Mouse (Mus musculus): ENCODE measurements at regions not wholly inside any gene's neighbourhood (a gene's known extent, or its start where the extent isn't known, plus 50 kb on each side); places are given as distances from the start of the nearest gene placed in this dataset.

- Histone ChIP-seq H3K27me3 (no peaks in the 10 kb centered on the region), H3K4me2 (no peak overlapping the region), H3K9ac (no peak overlapping the region), H3K4me1 (no peaks in the 10 kb centered on the region), H3K27ac (no peak overlapping the region), H3K9me3 (replicated peaks) (no peaks in the 10 kb centered on the region), H3K36me3 (no peaks in the 10 kb centered on the region), H3K4me3 (replicated peaks) (no peak overlapping the region)
- WGBS, result 88% methylated on average over 4 of the region's 4 CpGs
- no peak for ATAC-seq (replicated peaks; ENCODE audit: low FRiP score)
These were observed 164.5 kb upstream of the Rnd3 start for GRCm38 (mm10) chr2:51313414-51313813.

GRCm38 (mm10) chr2:51306257-51306656 is 157.3 kb upstream of the Rnd3 start:
- no peak for ATAC-seq (replicated peaks; ENCODE audit: low FRiP score)
- 73% methylated on average over 1 of the region's 1 CpGs for WGBS
- H3K9me3 ChIP-seq (replicated peaks), result no peaks in the 10 kb centered on the region
- 0 out of 2 replicates have a peak, but pooled peaks cover 2% of the 10 kb centered on the region for H3K4me1 ChIP-seq
- no peak overlapping the region for H3K9ac ChIP-seq
- H3K4me3 ChIP-seq (replicated peaks), result no peak overlapping the region
- no peaks in the 10 kb centered on the region for H3K27me3 ChIP-seq
- no peaks in the 10 kb centered on the region for H3K36me3 ChIP-seq
- H3K27ac ChIP-seq, result no peak overlapping the region
- H3K4me2 ChIP-seq, result no peak overlapping the region

- 37% methylated on average over 6 of the region's 6 CpGs for WGBS
- Histone ChIP-seq H3K4me2 (no peak overlapping the region), H3K4me3 (replicated peaks) (no peak overlapping the region), H3K27me3 (no peaks in the 10 kb centered on the region), H3K27ac (no peak overlapping the region), H3K36me3 (no peaks in the 10 kb centered on the region), H3K9me3 (replicated peaks) (no peaks in the 10 kb centered on the region), H3K9ac (no peak overlapping the region), H3K4me1 (0 out of 2 replicates have a peak, but pooled peaks cover 2% of the 10 kb centered on the region)
- 0 out of 2 replicates have a peak, but pooled peaks have one; percentile 46 for ATAC-seq (replicated peaks; ENCODE audit: low FRiP score)
These were observed 156.5 kb upstream of the Rnd3 start for GRCm38 (mm10) chr2:51305411-51305810.

- H3K27me3 ChIP-seq, result no peaks in the 10 kb centered on the region
- no peaks in the 10 kb centered on the region for H3K9me3 ChIP-seq (replicated peaks)
- no peak overlapping the region for H3K4me2 ChIP-seq
- WGBS, result 73% methylated on average over 6 of the region's 6 CpGs
- no peak overlapping the region for H3K27ac ChIP-seq
- no peak overlapping the region for H3K4me3 ChIP-seq (replicated peaks)
- no peaks in the 10 kb centered on the region for H3K36me3 ChIP-seq
- ATAC-seq (replicated peaks; ENCODE audit: low FRiP score), result no peak
- no peak overlapping the region for H3K9ac ChIP-seq
- 0 out of 2 replicates have a peak, but pooled peaks cover 2% of the 10 kb centered on the region for H3K4me1 ChIP-seq
These were observed 155.8 kb upstream of the Rnd3 start for GRCm38 (mm10) chr2:51304694-51305093.

GRCm38 (mm10) chr2:51290659-51291260 is 141.8 kb upstream of the Rnd3 start:
- H3K4me3 ChIP-seq (replicated peaks), result no peak overlapping the region
- H3K36me3 ChIP-seq, result no peaks in the 10 kb centered on the region
- H3K27ac ChIP-seq, result 0 out of 2 replicates have a peak overlapping the region, but pooled peaks have one; percentile 27
- peak; percentile 52; the same call in 1 of the 2 replicates for ATAC-seq (replicated peaks; ENCODE audit: low FRiP score)
- no peaks in the 10 kb centered on the region for H3K27me3 ChIP-seq
- no peak overlapping the region for H3K9ac ChIP-seq
- 44% methylated on average over 5 of the region's 5 CpGs for WGBS
- no peaks in the 10 kb centered on the region for H3K9me3 ChIP-seq (replicated peaks)
- no peak overlapping the region for H3K4me2 ChIP-seq
- H3K4me1 ChIP-seq, result peaks cover 6% of the 10 kb centered on the region; the same call in 1 of the 2 replicates

- no peaks in the 10 kb centered on the region for H3K27me3 ChIP-seq
- H3K4me3 ChIP-seq (replicated peaks), result no peak overlapping the region
- H3K4me2 ChIP-seq, result no peak overlapping the region
- no peak overlapping the region for H3K9ac ChIP-seq
- H3K4me1 ChIP-seq, result peaks cover 6% of the 10 kb centered on the region; the same call in 1 of the 2 replicates
- ATAC-seq (replicated peaks; ENCODE audit: low FRiP score), result no peak
- no peaks in the 10 kb centered on the region for H3K9me3 ChIP-seq (replicated peaks)
- H3K27ac ChIP-seq, result no peak overlapping the region
- H3K36me3 ChIP-seq, result no peaks in the 10 kb centered on the region
- WGBS, result 83% methylated on average over 3 of the region's 3 CpGs
These were observed 139.8 kb upstream of the Rnd3 start for GRCm38 (mm10) chr2:51288678-51289077.

GRCm38 (mm10) chr2:51285632-51286031 is 136.7 kb upstream of the Rnd3 start:
- Histone ChIP-seq H3K27ac (no peak overlapping the region), H3K9ac (no peak overlapping the region), H3K9me3 (replicated peaks) (no peaks in the 10 kb centered on the region), H3K36me3 (no peaks in the 10 kb centered on the region), H3K27me3 (no peaks in the 10 kb centered on the region), H3K4me1 (peaks cover 2% of the 10 kb centered on the region; the same call in 1 of the 2 replicates), H3K4me2 (no peak overlapping the region), H3K4me3 (replicated peaks) (no peak overlapping the region)
- no peak for ATAC-seq (replicated peaks; ENCODE audit: low FRiP score)
- WGBS, result 60% methylated on average over 1 of the region's 1 CpGs

GRCm38 (mm10) chr2:51284781-51285225 is 135.9 kb upstream of the Rnd3 start:
- Histone ChIP-seq H3K4me3 (replicated peaks) (no peak overlapping the region), H3K27me3 (no peaks in the 10 kb centered on the region), H3K36me3 (no peaks in the 10 kb centered on the region), H3K4me2 (no peak overlapping the region), H3K9ac (no peak overlapping the region), H3K27ac (no peak overlapping the region), H3K4me1 (no peaks in the 10 kb centered on the region), H3K9me3 (replicated peaks) (no peaks in the 10 kb centered on the region)
- WGBS, result 64% methylated on average over 4 of the region's 4 CpGs
- 0 out of 2 replicates have a peak, but pooled peaks have one; percentile 33 for ATAC-seq (replicated peaks; ENCODE audit: low FRiP score)

- H3K4me3 ChIP-seq (replicated peaks), result no peak overlapping the region
- no peaks in the 10 kb centered on the region for H3K4me1 ChIP-seq
- no peaks in the 10 kb centered on the region for H3K36me3 ChIP-seq
- no peaks in the 10 kb centered on the region for H3K9me3 ChIP-seq (replicated peaks)
- no peak overlapping the region for H3K4me2 ChIP-seq
- no peak for ATAC-seq (replicated peaks; ENCODE audit: low FRiP score)
- no peak overlapping the region for H3K27ac ChIP-seq
- no peak overlapping the region for H3K9ac ChIP-seq
- 66% methylated on average over 5 of the region's 5 CpGs for WGBS
- H3K27me3 ChIP-seq, result no peaks in the 10 kb centered on the region
These were observed 130.6 kb upstream of the Rnd3 start for GRCm38 (mm10) chr2:51279396-51280045.

- Histone ChIP-seq H3K4me2 (no peak overlapping the region), H3K9ac (no peak overlapping the region), H3K36me3 (no peaks in the 10 kb centered on the region), H3K27ac (no peak overlapping the region), H3K27me3 (no peaks in the 10 kb centered on the region), H3K4me1 (no peaks in the 10 kb centered on the region), H3K4me3 (replicated peaks) (no peak overlapping the region), H3K9me3 (replicated peaks) (no peaks in the 10 kb centered on the region)
- no peak for ATAC-seq (replicated peaks; ENCODE audit: low FRiP score)
- 48% methylated on average over 1 of the region's 1 CpGs for WGBS
These were observed 129.9 kb upstream of the Rnd3 start for GRCm38 (mm10) chr2:51278824-51279223.

- no peaks in the 10 kb centered on the region for H3K9me3 ChIP-seq (replicated peaks)
- WGBS, result 86% methylated on average over 4 of the region's 4 CpGs
- H3K36me3 ChIP-seq, result no peaks in the 10 kb centered on the region
- no peak overlapping the region for H3K4me3 ChIP-seq (replicated peaks)
- no peak overlapping the region for H3K27ac ChIP-seq
- H3K27me3 ChIP-seq, result no peaks in the 10 kb centered on the region
- H3K4me2 ChIP-seq, result no peak overlapping the region
- H3K4me1 ChIP-seq, result no peaks in the 10 kb centered on the region
- no peak overlapping the region for H3K9ac ChIP-seq
- no peak for ATAC-seq (replicated peaks; ENCODE audit: low FRiP score)
These were observed 129.4 kb upstream of the Rnd3 start for GRCm38 (mm10) chr2:51278356-51278755.

GRCm38 (mm10) chr2:51276591-51276990 is 127.7 kb upstream of the Rnd3 start:
- ATAC-seq (replicated peaks; ENCODE audit: low FRiP score), result no peak
- H3K4me2 ChIP-seq, result no peak overlapping the region
- no peaks in the 10 kb centered on the region for H3K27me3 ChIP-seq
- H3K9ac ChIP-seq, result no peak overlapping the region
- H3K9me3 ChIP-seq (replicated peaks), result no peaks in the 10 kb centered on the region
- H3K27ac ChIP-seq, result no peak overlapping the region
- peaks cover 2% of the 10 kb centered on the region; the same call in 1 of the 2 replicates for H3K4me1 ChIP-seq
- no peaks in the 10 kb centered on the region for H3K36me3 ChIP-seq
- no peak overlapping the region for H3K4me3 ChIP-seq (replicated peaks)
- 84% methylated on average over 2 of the region's 2 CpGs for WGBS

Data from kidney, embryonic 15.5 days (tissue).